Mouse (Mus musculus) myocyte (in vitro differentiated cells): ENCODE results near the gene Gtf2h3. TPM values are rescaled to one million over a fixed set of nuclear protein-coding genes. Genes with fewer than 3 reads are reported as not detected.

ENCODE experiments used
- H3K27me3 ChIP-seq: one replicate; pipeline ENCODE4 v1.6.1; 2011; ENCODE audit not compliant: control insufficient read depth, insufficient read depth, insufficient read length
- H3K36me3 ChIP-seq: one replicate; pipeline ENCODE4 v1.6.1; 2011; ENCODE audit not compliant: control insufficient read depth, insufficient read depth
- H3K4me2 ChIP-seq: one replicate; pipeline ENCODE4 v1.6.1; 2011; ENCODE audit warnings: low read depth, control low read depth
- H3K4me3 ChIP-seq: one replicate; pipeline ENCODE4 v1.5.1; 2011; ENCODE audit warnings: mild to moderate bottlenecking, control low read depth, moderate library complexity
- H3K79me2 ChIP-seq: one replicate; pipeline ENCODE4 v1.6.1; 2011; ENCODE audit not compliant: control insufficient read depth, insufficient read depth
- H3ac ChIP-seq: one replicate; pipeline ENCODE4 v1.6.1; 2011; ENCODE audit not compliant: control insufficient read depth, insufficient read length
- CEBPB ChIP-seq: IDR thresholded peaks from 2 replicates; pipeline ENCODE4 v1.6.1; 2011; ENCODE audit warnings: mild to moderate bottlenecking, moderate library complexity; ENCODE audit not compliant: poor library complexity, insufficient read depth, severe bottlenecking
- E2F4 ChIP-seq: IDR thresholded peaks from one replicate; pipeline ENCODE4 v1.6.1; 2011; ENCODE audit warnings: mild to moderate bottlenecking, control low read depth, moderate library complexity; ENCODE audit not compliant: insufficient read depth
- MAX ChIP-seq: IDR thresholded peaks from one replicate; pipeline ENCODE4 v1.6.1; 2011; ENCODE audit warnings: low read depth, mild to moderate bottlenecking, control low read depth
- MYOD1 ChIP-seq, 3 experiments: IDR thresholded peaks; one replicate each; pipeline ENCODE4 v1.6.1; 2011; ENCODE audit warnings: control low read depth in 2 of 3, low read depth in 2 of 3, mild to moderate bottlenecking in 2 of 3, moderate library complexity in 1 of 3; ENCODE audit not compliant: insufficient read length in 2 of 3, control insufficient read depth in 1 of 3
- MYOG ChIP-seq, 3 experiments: IDR thresholded peaks; one replicate each; pipeline ENCODE4 v1.6.1; 2011; ENCODE audit warnings: control low read depth in 2 of 3, low read depth in 2 of 3, mild to moderate bottlenecking in 2 of 3; ENCODE audit not compliant: insufficient read length in 2 of 3, control insufficient read depth in 1 of 3, insufficient read depth in 1 of 3
- POLR2A ChIP-seq: IDR thresholded peaks from one replicate; pipeline ENCODE4 v1.6.1; 2011; ENCODE audit warnings: low read depth, mild to moderate bottlenecking, control low read depth, moderate library complexity; ENCODE audit not compliant: insufficient read length
- POLR2AphosphoS2 ChIP-seq: IDR thresholded peaks from one replicate; pipeline ENCODE4 v1.6.1; 2011; ENCODE audit warnings: low read depth, control low read depth; ENCODE audit not compliant: insufficient read length
- REST ChIP-seq: IDR thresholded peaks from one replicate; pipeline ENCODE4 v1.6.1; 2011; ENCODE audit warnings: mild to moderate bottlenecking, control low read depth, moderate library complexity; ENCODE audit not compliant: insufficient read depth, insufficient read length
- SRF ChIP-seq: IDR thresholded peaks from one replicate; pipeline ENCODE4 v1.6.1; 2011; ENCODE audit warnings: low read depth; ENCODE audit not compliant: control insufficient read depth, insufficient read length
- TCF12 ChIP-seq: IDR thresholded peaks from one replicate; pipeline ENCODE4 v1.6.1; 2011; ENCODE audit warnings: mild to moderate bottlenecking, control low read depth; ENCODE audit not compliant: poor library complexity, insufficient read depth, severe bottlenecking
- TCF3 ChIP-seq: IDR thresholded peaks from one replicate; pipeline ENCODE4 v1.6.1; 2011; ENCODE audit warnings: low read depth, control low read depth; ENCODE audit not compliant: insufficient read length
- USF1 ChIP-seq: IDR thresholded peaks from one replicate; pipeline ENCODE4 v1.6.1; 2011; ENCODE audit warnings: low read depth, mild to moderate bottlenecking, control low read depth, moderate library complexity
- polyA plus RNA-seq: library from polyadenylated mRNA; unstranded; fragments of >200 nt; fragmentation: generic; extraction: Trizol; gene quantifications from one replicate; pipeline ENCODE4 v1.2.1, GENCODE M21; 2012; ENCODE audit warnings: missing spikeins

Gtf2h3 gene
- polyA plus RNA-seq, 1 experiment, result 25.3 TPM

DNA sequence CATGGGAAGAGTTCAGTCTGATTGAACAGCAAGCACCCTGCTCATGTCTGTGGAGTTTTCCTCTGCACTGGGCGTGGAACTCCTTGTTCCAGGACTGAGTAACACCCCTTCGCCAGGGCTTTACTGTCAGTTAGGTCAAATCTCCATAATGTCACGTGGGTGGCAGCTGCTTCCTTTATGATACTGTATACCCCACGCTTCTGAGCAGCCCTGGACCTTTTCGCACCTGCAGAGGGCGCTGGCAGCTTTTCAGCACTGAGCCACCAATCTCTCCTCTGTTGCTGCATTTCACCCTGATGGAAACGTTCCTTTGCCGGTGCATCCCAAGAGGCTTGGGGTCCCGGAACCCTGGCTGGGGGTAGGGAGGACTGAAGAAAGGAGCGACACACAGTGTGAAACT, 32.0 kb downstream of the Gtf2h3 start:
- Histone ChIP-seq H3ac (no peak overlapping the region), H3K4me2 (no peak overlapping the region), H3K4me3 (no peak overlapping the region), H3K79me2 (no peaks in the 10 kb centered on the region), H3K27me3 (no peaks in the 10 kb centered on the region), H3K36me3 (no peaks in the 10 kb centered on the region)
- TF ChIP-seq TCF12, result no peak
- TF ChIP-seq USF1, result no peak
- TF ChIP-seq POLR2AphosphoS2, result no peak
- no peak for TF ChIP-seq REST
- no peak for TF ChIP-seq TCF3
- no peak for TF ChIP-seq SRF

DNA sequence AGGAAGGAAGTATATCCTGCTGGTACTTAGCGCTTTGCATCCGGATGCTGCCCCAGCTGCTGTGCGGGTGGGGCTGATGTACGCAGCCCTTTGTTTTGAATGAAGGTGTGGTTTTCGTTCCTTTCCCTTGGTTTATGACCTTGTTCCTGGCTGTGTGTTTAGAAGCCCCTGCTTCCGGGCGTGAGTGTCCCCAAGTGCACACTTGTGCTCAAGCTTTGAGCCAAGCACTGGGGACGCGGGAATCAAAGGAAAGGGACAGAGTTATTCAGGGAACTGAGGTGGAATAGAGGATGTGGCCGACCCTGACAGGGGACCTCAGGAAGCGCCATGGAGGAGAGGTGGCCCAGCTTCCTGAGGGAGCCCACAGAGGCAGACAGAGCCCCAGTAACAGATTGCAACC, 35.8 kb downstream of the Gtf2h3 start:
- Histone ChIP-seq H3K4me2 (no peak overlapping the region), H3ac (no peak overlapping the region), H3K36me3 (no peaks in the 10 kb centered on the region), H3K4me3 (no peak overlapping the region), H3K79me2 (no peaks in the 10 kb centered on the region), H3K27me3 (no peaks in the 10 kb centered on the region)
- TF ChIP-seq E2F4 (no peak), USF1 (no peak), CEBPB (no peak), POLR2A (no peak), POLR2AphosphoS2 (no peak), TCF12 (no peak), MYOD1 (IDR thresholded peaks at IDR 0.05; ENCODE audit: control insufficient read depth in 1 of 3, insufficient read length in 2 of 3, low read depth in 2 of 3) (no peak), MYOG (IDR thresholded peaks at IDR 0.05; ENCODE audit: control insufficient read depth in 1 of 3, insufficient read depth in 1 of 3, insufficient read length in 2 of 3, low read depth in 2 of 3) (no peak)

DNA sequence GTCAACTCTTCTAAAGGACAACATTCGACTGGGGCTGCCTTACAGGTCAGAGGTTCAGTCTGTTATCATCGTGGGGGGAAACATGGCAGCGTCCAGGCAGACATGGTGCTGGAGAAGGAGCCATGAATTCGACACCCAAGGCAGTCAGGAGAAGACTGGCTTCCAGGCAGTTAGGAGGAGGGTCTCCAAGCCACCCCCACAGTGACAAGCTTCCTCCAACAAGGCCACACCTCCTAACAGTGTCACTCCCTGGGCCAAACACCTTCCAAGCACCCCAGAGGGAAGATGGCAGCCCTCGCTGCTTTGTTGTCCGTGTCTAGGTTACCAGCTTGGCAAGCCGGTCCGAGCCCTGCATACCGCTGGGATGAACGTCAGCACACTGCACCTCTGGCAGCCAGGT, 39.8 kb downstream of the Gtf2h3 start:
- TF ChIP-seq MAX, result no peak
- Histone ChIP-seq H3K27me3 (no peaks in the 10 kb centered on the region), H3K79me2 (no peaks in the 10 kb centered on the region)

DNA sequence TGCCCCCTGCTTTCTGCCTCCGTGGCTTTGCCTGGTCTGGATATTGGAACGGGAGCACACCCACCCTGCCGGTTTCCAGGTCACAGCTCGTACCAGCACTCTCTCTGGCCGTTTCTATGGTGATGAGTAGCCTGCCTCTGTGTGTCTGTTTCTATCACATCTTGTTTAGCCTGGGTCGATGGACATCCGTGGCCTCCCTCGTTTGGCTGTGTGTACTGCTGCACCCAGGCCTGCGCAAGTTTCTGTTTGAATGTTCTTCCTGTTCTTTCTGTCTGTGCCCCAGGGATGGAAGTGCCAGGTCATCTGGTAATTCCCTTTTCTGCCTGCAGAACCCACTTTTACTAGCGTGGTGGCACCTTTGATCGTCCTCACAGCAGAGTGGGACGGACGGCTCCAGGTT, 42.4 kb downstream of the Gtf2h3 start:
- no peak overlapping the region for H3K4me2 ChIP-seq

More for the DNA sequence above, 39.8 kb downstream of the Gtf2h3 start:
- Histone ChIP-seq H3K4me3 (no peak overlapping the region), H3K36me3 (no peaks in the 10 kb centered on the region), H3K4me2 (no peak overlapping the region), H3ac (no peak overlapping the region)

DNA sequence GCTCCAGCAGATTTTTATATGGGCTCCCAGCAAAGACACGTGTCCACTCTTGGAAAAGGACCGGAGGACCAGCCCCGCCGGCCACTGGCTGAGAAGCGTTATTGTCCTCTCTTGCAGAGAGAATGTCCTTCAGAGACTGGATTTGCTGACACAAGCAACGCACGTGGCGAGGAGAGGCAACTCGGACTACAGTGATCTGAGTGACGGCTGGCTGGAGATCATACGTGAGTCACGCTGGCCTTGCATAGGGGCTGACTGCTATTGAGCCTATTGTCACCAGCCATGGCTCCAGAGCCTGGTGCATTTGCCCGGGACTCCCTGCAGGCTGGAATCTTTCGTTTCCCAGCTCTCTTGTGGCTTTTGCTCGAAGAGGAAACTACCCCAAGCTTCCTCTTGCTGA, 44.0 kb downstream of the Gtf2h3 start:
- Histone ChIP-seq H3K27me3 (no peaks in the 10 kb centered on the region), H3ac (no peak overlapping the region), H3K4me2 (no peak overlapping the region), H3K36me3 (no peaks in the 10 kb centered on the region), H3K4me3 (no peak overlapping the region), H3K79me2 (no peaks in the 10 kb centered on the region)
- TF ChIP-seq SRF (no peak), POLR2A (no peak), E2F4 (no peak), MAX (no peak), REST (no peak), POLR2AphosphoS2 (no peak), TCF3 (no peak), MYOD1 (IDR thresholded peaks at IDR 0.05; ENCODE audit: control insufficient read depth in 1 of 3, insufficient read length in 2 of 3, low read depth in 2 of 3) (no peak), USF1 (no peak), MYOG (IDR thresholded peaks at IDR 0.05; ENCODE audit: control insufficient read depth in 1 of 3, insufficient read depth in 1 of 3, insufficient read length in 2 of 3, low read depth in 2 of 3) (no peak), CEBPB (no peak), TCF12 (no peak)

More for the DNA sequence above, 42.4 kb downstream of the Gtf2h3 start:
- no peaks in the 10 kb centered on the region for H3K27me3 ChIP-seq
- no peak overlapping the region for H3K4me3 ChIP-seq
- TF ChIP-seq CEBPB, result no peak
- TF ChIP-seq TCF12, result no peak
- no peak for TF ChIP-seq REST
- TF ChIP-seq TCF3, result no peak
- no peak for TF ChIP-seq MYOD1 (IDR thresholded peaks at IDR 0.05; ENCODE audit: control insufficient read depth in 1 of 3, insufficient read length in 2 of 3, low read depth in 2 of 3)
- TF ChIP-seq MYOG (IDR thresholded peaks at IDR 0.05; ENCODE audit: control insufficient read depth in 1 of 3, insufficient read depth in 1 of 3, insufficient read length in 2 of 3, low read depth in 2 of 3), result no peak
- TF ChIP-seq POLR2A, result no peak
- no peak for TF ChIP-seq USF1
- TF ChIP-seq MAX, result no peak
- TF ChIP-seq SRF, result no peak
- no peak for TF ChIP-seq E2F4
- TF ChIP-seq POLR2AphosphoS2, result no peak
- H3ac ChIP-seq, result no peak overlapping the region
- no peaks in the 10 kb centered on the region for H3K79me2 ChIP-seq
- no peaks in the 10 kb centered on the region for H3K36me3 ChIP-seq
